Mouse (Mus musculus) bone marrow, adult 2 months (tissue): ENCODE measurements at regions not wholly inside any gene's neighbourhood (a gene's known extent, or its start where the extent isn't known, plus 50 kb on each side); places are given as distances from the start of the nearest gene placed in this dataset.

Experiments
- H3K27ac ChIP-seq: fragments of 200-500 bp; 2 replicates; pipeline ENCODE4 v1.5.1; 2012; ENCODE audit warnings: low read depth, mild to moderate bottlenecking, control low read depth, inconsistent platforms, low read length; ENCODE audit not compliant: control insufficient read depth, poor library complexity, insufficient read depth
- H3K4me1 ChIP-seq: fragments of 200-500 bp; 2 replicates; pipeline ENCODE4 v1.6.1; 2011; ENCODE audit warnings: low read length; ENCODE audit not compliant: control insufficient read depth, insufficient read depth
- H3K4me3 ChIP-seq: fragments of 200-500 bp; replicated peaks from 2 replicates; pipeline ENCODE3; 2011; ENCODE audit warnings: mild to moderate bottlenecking, low read depth, low read length, control low read depth; ENCODE audit not compliant: control insufficient read depth
- CTCF ChIP-seq: fragments of 200-500 bp; IDR thresholded peaks from 2 replicates; pipeline ENCODE4 v1.5.1; 2011; ENCODE audit warnings: low read length, control low read depth; ENCODE audit not compliant: control insufficient read depth, insufficient read depth
- POLR2A ChIP-seq: fragments of 200-500 bp; IDR thresholded peaks from 2 replicates; pipeline ENCODE4 v1.6.1; 2011; ENCODE audit warnings: low read depth, mild to moderate bottlenecking, control low read depth, low read length, borderline replicate concordance; ENCODE audit not compliant: control insufficient read depth
- WGBS: fragments of 180-500 bp; shearing (Covaris S2); methylation state at CpG from one replicate; pipeline ENCODE4 v1.1.7; 2018; 5-methylcytosine and 5-hydroxymethylcytosine counted together

- H3K4me3 ChIP-seq, result no peak overlapping the region
- H3K27ac ChIP-seq, result no peak overlapping the region
- no peaks in the 10 kb centered on the region for H3K4me1 ChIP-seq
- TF ChIP-seq POLR2A (no peak), CTCF (no peak)
- 82% methylated on average over 9 of the region's 9 CpGs for WGBS
Measured at GRCm38 (mm10) chr9:117710966-117711365, 81.3 kb upstream of the Rbms3 start.

- H3K4me3 ChIP-seq, result no peak overlapping the region
- TF ChIP-seq POLR2A (no peak), CTCF (no peak)
- no peak overlapping the region for H3K27ac ChIP-seq
- WGBS, result 83% methylated on average over 13 of the region's 13 CpGs
- H3K4me1 ChIP-seq, result no peaks in the 10 kb centered on the region
Measured at GRCm38 (mm10) chr9:117709677-117710076, 80.0 kb upstream of the Rbms3 start.

GRCm38 (mm10) chr9:117693001-117693400 lies 63.3 kb upstream of the Rbms3 start:
- no peak overlapping the region for H3K27ac ChIP-seq
- WGBS, result 74% methylated on average over 8 of the region's 8 CpGs
- no peak for TF ChIP-seq POLR2A
- no peak for TF ChIP-seq CTCF
- no peak overlapping the region for H3K4me3 ChIP-seq
- no peaks in the 10 kb centered on the region for H3K4me1 ChIP-seq

- TF ChIP-seq POLR2A, result no peak
- no peak for TF ChIP-seq CTCF
- Histone ChIP-seq H3K4me1 (no peaks in the 10 kb centered on the region), H3K4me3 (no peak overlapping the region), H3K27ac (no peak overlapping the region)
- WGBS, result 54% methylated on average over 9 of the region's 9 CpGs
Measured at GRCm38 (mm10) chr9:117692486-117692885, 62.8 kb upstream of the Rbms3 start.

- Histone ChIP-seq H3K27ac (no peak overlapping the region), H3K4me1 (no peaks in the 10 kb centered on the region), H3K4me3 (no peak overlapping the region)
- TF ChIP-seq POLR2A, result no peak
- no peak for TF ChIP-seq CTCF
- WGBS, result 76% methylated on average over 4 of the region's 4 CpGs
Measured at GRCm38 (mm10) chr9:117689946-117690345, 60.2 kb upstream of the Rbms3 start.
